Mouse (Mus musculus): ENCODE measurements around the gene Dchs2. TPM values are rescaled to one million over a fixed set of nuclear protein-coding genes. Genes with fewer than 3 reads are reported as not detected.

Dchs2 gene
- polyA plus RNA-seq, 1 experiment from 2014 or later, result 0.21 TPM

DNA sequence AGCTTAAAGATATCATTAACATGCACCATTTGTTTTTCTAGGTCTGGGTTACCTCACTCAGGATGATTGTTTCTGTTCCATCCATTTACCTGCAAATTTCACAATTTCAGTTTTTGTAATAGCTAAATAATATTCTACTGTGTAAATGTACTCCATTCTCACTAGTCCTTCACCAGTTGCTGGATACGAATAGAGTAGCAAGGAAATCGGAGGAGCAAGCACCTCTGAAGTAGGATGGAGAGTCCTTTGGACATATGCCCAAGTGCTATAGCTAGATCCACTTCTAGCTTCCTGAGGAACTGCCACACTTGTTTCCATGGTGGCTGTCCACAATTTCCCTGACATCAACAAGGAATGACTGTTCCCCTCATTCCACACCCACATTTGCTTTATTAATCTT lies 63.5 kb downstream of the Dchs2 start:
- no peak overlapping the region for H3K27ac ChIP-seq (ENCODE audit: low read length)
- H3K9ac ChIP-seq (ENCODE audit: low read length), result no peak overlapping the region
- H3K9me3 ChIP-seq (ENCODE audit: control insufficient read depth, low read length), result no peaks in the 10 kb centered on the region
- no peaks in the 10 kb centered on the region for H3K4me1 ChIP-seq (replicated peaks; ENCODE audit: control insufficient read depth, insufficient read depth, low read length)
- H3K4me2 ChIP-seq (ENCODE audit: low read depth, low read length), result no peak overlapping the region
- H3K36me3 ChIP-seq (ENCODE audit: control insufficient read depth, insufficient read depth, low read length), result no peaks in the 10 kb centered on the region
- 61% methylated on average over 2 of the region's 2 CpGs for WGBS
- ATAC-seq (ENCODE audit: low read depth), result 0 out of 2 replicates have a peak, but pooled peaks have one; percentile 31
- no peaks in the 10 kb centered on the region for H3K27me3 ChIP-seq (ENCODE audit: control insufficient read depth, insufficient read depth, low read depth, low read length)
- no peak overlapping the region for H3K4me3 ChIP-seq (ENCODE audit: low read length)

DNA sequence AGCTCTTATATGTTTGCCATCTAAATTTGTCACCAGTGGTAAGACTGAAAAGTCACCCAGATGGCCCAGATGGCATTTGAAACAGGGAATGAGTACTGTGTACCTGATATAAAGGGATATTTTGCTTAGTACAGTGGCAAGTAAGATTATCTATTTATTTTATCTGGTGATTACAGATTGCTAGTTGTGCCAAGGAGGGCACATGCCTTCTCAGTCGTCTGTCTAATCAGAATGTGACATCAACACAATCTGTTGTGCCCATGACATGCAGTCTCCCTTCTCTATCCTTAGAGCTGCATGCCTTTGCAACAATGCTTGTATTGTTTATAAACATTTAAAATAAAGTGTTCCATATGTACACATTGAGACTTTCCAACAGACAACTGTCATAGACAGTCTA lies 64.7 kb downstream of the Dchs2 start:
- no peak for ATAC-seq (ENCODE audit: low read depth)
- no peaks in the 10 kb centered on the region for H3K27me3 ChIP-seq (ENCODE audit: control insufficient read depth, insufficient read depth, low read depth, low read length)
- no peaks in the 10 kb centered on the region for H3K9me3 ChIP-seq (ENCODE audit: control insufficient read depth, low read length)
- H3K9ac ChIP-seq (ENCODE audit: low read length), result no peak overlapping the region
- H3K4me2 ChIP-seq (ENCODE audit: low read depth, low read length), result no peak overlapping the region
- 19% methylated on average over 1 of the region's 1 CpGs for WGBS
- H3K4me3 ChIP-seq (ENCODE audit: low read length), result no peak overlapping the region
- H3K36me3 ChIP-seq (ENCODE audit: control insufficient read depth, insufficient read depth, low read length), result no peaks in the 10 kb centered on the region
- H3K4me1 ChIP-seq (replicated peaks; ENCODE audit: control insufficient read depth, insufficient read depth, low read length), result no peaks in the 10 kb centered on the region
- no peak overlapping the region for H3K27ac ChIP-seq (ENCODE audit: low read length)

DNA sequence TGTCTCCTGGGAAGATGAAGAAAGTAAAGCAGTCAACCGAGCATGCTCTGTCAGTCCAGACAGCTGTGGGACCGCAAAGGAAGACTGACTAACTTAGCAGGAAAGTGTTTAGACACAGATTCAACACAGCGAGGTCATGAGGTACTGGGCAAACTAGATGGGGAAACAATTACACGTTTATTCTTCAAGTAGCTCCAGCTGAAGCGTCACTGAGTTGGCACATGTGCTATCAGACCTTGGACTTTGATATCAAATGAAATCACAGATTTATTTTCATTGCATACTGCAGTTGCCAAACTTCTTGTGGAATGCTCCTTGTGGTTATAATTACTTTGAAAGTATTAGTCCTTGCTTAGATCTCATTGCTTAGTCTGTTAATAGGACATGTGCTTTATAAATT lies 67.2 kb downstream of the Dchs2 start:
- Histone ChIP-seq H3K4me2 (ENCODE audit: low read depth, low read length) (no peak overlapping the region), H3K36me3 (ENCODE audit: control insufficient read depth, insufficient read depth, low read length) (no peaks in the 10 kb centered on the region), H3K27ac (ENCODE audit: low read length) (no peak overlapping the region), H3K27me3 (ENCODE audit: control insufficient read depth, insufficient read depth, low read depth, low read length) (no peaks in the 10 kb centered on the region), H3K4me1 (replicated peaks; ENCODE audit: control insufficient read depth, insufficient read depth, low read length) (no peaks in the 10 kb centered on the region), H3K4me3 (ENCODE audit: low read length) (no peak overlapping the region), H3K9ac (ENCODE audit: low read length) (no peak overlapping the region), H3K9me3 (ENCODE audit: control insufficient read depth, low read length) (no peaks in the 10 kb centered on the region)
- WGBS, result 37% methylated on average over 5 of the region's 5 CpGs
- ATAC-seq (ENCODE audit: low read depth), result no peak

DNA sequence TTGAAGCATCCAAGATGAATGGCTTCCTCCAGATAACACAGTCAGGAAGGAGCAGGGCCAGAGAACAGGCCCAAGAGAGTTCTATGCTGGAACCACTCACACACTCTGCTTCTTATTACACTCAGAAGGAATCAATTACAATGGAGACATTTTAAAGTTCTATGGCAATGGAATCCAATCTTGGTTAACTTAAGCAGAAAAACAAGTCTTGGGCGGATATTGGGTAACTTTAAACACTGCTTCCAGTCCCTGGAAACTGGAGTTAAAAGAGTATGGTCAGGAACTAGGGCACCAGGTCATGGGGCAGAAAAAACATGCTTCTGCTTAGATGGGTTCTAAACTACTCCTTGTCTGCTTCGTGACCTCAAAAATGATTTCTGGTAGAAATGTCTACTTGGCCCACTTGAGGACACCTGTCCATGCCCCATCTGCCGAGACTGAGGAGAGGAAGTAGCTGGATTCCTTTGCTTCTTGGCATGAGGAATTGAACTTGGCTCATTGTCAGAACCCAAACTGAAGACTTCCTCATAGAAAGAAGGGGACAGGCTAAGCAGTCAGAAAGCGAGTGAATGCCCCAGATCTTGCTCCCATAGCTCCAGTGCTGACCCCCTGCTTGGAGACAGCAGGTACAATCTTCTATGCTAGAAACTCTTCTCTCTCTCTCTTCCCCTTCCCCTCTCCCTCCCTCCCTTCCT lies 73.7 kb downstream of the Dchs2 start:
- 61% methylated on average over 4 of the region's 4 CpGs for WGBS
- no peak overlapping the region for H3K9ac ChIP-seq (ENCODE audit: low read length)
- no peaks in the 10 kb centered on the region for H3K36me3 ChIP-seq (ENCODE audit: control insufficient read depth, insufficient read depth, low read length)
- H3K9me3 ChIP-seq (ENCODE audit: control insufficient read depth, low read length), result no peaks in the 10 kb centered on the region
- no peak overlapping the region for H3K27ac ChIP-seq (ENCODE audit: low read length)
- ATAC-seq (ENCODE audit: low read depth), result no peak
- no peaks in the 10 kb centered on the region for H3K27me3 ChIP-seq (ENCODE audit: control insufficient read depth, insufficient read depth, low read depth, low read length)
- H3K4me2 ChIP-seq (ENCODE audit: low read depth, low read length), result no peak overlapping the region
- 0 out of 2 replicates have a peak, but pooled peaks cover 4% of the 10 kb centered on the region for H3K4me1 ChIP-seq (replicated peaks; ENCODE audit: control insufficient read depth, insufficient read depth, low read length)
- no peak overlapping the region for H3K4me3 ChIP-seq (ENCODE audit: low read length)

DNA sequence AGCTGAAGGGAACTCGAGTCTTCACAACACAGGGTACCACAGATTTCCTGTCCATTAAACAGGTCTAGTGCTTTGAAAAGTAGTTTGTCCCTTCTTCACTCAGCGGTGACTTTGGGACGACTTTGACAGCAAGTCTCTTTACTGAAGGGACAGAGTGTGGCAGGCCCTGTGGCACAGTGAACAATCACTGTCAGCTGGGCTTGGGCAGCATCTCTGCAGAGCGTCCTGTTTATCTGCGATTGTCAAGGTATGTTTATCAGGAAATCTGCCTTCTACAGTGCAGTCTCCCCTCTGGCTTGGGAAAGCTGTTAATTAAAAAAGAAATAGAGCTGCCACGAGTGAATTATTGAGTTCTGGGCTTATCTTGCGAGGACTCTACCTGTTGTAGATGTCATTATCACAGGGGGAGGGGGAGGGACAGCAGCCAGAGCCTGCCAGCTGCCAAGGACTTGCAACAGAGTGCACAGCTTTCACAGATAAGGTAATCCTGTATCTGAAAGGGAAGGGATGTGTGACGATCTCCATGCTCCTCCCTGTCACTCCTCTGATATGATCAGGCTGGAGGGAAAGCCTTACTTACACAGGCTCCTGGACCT lies 77.4 kb downstream of the Dchs2 start:
- ATAC-seq (ENCODE audit: low read depth), result no peak
- H3K27me3 ChIP-seq (ENCODE audit: control insufficient read depth, insufficient read depth, low read depth, low read length), result no peaks in the 10 kb centered on the region
- H3K4me1 ChIP-seq (replicated peaks; ENCODE audit: control insufficient read depth, insufficient read depth, low read length), result peaks cover 9% of the 10 kb centered on the region
- 24% methylated on average over 8 of the region's 8 CpGs for WGBS
- H3K4me3 ChIP-seq (ENCODE audit: low read length), result no peak overlapping the region
- no peak overlapping the region for H3K4me2 ChIP-seq (ENCODE audit: low read depth, low read length)
- no peaks in the 10 kb centered on the region for H3K36me3 ChIP-seq (ENCODE audit: control insufficient read depth, insufficient read depth, low read length)
- H3K9me3 ChIP-seq (ENCODE audit: control insufficient read depth, low read length), result no peaks in the 10 kb centered on the region
- no peak overlapping the region for H3K27ac ChIP-seq (ENCODE audit: low read length)
- H3K9ac ChIP-seq (ENCODE audit: low read length), result no peak overlapping the region

DNA sequence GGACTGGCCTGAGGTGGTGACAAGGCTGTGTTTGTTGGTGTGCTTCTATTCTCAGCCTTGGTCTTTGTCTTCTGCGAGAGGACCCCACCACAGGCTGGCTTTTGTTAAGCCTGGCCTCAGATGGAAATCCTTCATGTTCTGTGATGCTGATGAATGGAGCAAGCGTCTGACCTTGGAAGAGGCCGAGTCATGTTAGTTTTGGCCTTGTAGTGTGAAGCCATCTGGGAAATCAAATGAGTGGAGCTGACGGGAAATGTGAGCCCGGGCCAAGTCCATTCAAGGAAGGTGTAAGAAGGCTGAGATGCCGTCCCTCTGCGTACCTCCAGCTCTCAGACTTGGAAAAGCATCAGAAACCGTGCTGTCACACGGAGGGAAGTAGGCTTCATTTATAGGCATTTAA lies 81.9 kb downstream of the Dchs2 start:
- no peaks in the 10 kb centered on the region for H3K9me3 ChIP-seq (ENCODE audit: control insufficient read depth, low read length)
- H3K4me2 ChIP-seq (ENCODE audit: low read depth, low read length), result no peak overlapping the region
- H3K4me3 ChIP-seq (ENCODE audit: low read length), result no peak overlapping the region
- WGBS, result 41% methylated on average over 9 of the region's 9 CpGs
- peaks cover 15% of the 10 kb centered on the region for H3K4me1 ChIP-seq (replicated peaks; ENCODE audit: control insufficient read depth, insufficient read depth, low read length)
- H3K27me3 ChIP-seq (ENCODE audit: control insufficient read depth, insufficient read depth, low read depth, low read length), result no peaks in the 10 kb centered on the region
- no peak overlapping the region for H3K9ac ChIP-seq (ENCODE audit: low read length)
- no peak for ATAC-seq (ENCODE audit: low read depth)
- H3K27ac ChIP-seq (ENCODE audit: low read length), result no peak overlapping the region
- no peaks in the 10 kb centered on the region for H3K36me3 ChIP-seq (ENCODE audit: control insufficient read depth, insufficient read depth, low read length)

DNA sequence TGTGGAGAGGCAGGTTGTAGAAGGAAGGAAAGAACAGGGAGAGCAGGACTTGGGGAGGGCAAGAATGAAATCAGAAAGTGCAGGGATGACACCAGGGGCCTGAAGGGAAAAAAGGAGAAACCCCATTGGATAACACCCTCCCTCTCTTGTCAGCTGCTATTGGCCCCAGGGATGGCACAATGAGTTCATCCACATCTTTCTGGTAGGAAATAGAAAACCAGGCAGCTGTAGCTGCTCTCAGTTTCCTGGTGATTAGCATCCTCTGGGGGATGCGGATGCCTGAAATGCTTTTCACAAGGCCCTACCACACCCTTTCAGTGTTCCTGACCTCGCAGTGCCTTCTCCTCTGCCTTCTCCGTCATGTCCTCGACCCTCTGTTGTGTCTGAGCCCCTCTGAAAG lies 82.5 kb downstream of the Dchs2 start:
- H3K4me3 ChIP-seq (ENCODE audit: low read length), result no peak overlapping the region
- no peak for ATAC-seq (ENCODE audit: low read depth)
- no peaks in the 10 kb centered on the region for H3K9me3 ChIP-seq (ENCODE audit: control insufficient read depth, low read length)
- no peak overlapping the region for H3K27ac ChIP-seq (ENCODE audit: low read length)
- no peak overlapping the region for H3K9ac ChIP-seq (ENCODE audit: low read length)
- no peak overlapping the region for H3K4me2 ChIP-seq (ENCODE audit: low read depth, low read length)
- WGBS, result 58% methylated on average over 4 of the region's 4 CpGs
- peaks cover 15% of the 10 kb centered on the region for H3K4me1 ChIP-seq (replicated peaks; ENCODE audit: control insufficient read depth, insufficient read depth, low read length)
- no peaks in the 10 kb centered on the region for H3K36me3 ChIP-seq (ENCODE audit: control insufficient read depth, insufficient read depth, low read length)
- H3K27me3 ChIP-seq (ENCODE audit: control insufficient read depth, insufficient read depth, low read depth, low read length), result no peaks in the 10 kb centered on the region

DNA sequence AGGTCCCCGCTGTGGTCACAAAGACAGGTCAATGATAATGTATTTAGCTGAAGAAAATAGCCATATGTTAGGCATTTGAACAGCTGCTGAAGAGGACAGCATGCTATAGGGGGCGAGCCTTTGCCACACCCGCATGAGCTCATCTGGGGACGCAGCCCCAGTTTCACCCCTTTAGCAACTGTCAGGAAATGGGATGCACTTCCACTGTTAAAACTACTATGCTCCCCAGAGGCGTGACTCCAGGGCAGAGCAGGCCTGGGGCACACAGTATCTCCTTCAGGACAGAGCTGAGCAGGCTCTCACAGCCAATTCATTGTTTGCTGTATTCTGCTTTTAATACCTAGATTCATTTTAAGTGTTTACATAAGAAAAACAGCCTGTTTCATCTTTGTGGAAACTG lies 84.2 kb downstream of the Dchs2 start:
- Histone ChIP-seq H3K4me2 (ENCODE audit: low read depth, low read length) (no peak overlapping the region; the same call in 1 of the 2 replicates), H3K4me1 (replicated peaks; ENCODE audit: control insufficient read depth, insufficient read depth, low read length) (peaks cover 15% of the 10 kb centered on the region), H3K27me3 (ENCODE audit: control insufficient read depth, insufficient read depth, low read depth, low read length) (no peaks in the 10 kb centered on the region), H3K9me3 (ENCODE audit: control insufficient read depth, low read length) (no peaks in the 10 kb centered on the region), H3K4me3 (ENCODE audit: low read length) (no peak overlapping the region), H3K36me3 (ENCODE audit: control insufficient read depth, insufficient read depth, low read length) (no peaks in the 10 kb centered on the region), H3K9ac (ENCODE audit: low read length) (no peak overlapping the region), H3K27ac (ENCODE audit: low read length) (peak overlapping the region; percentile 26; the same call in 1 of the 2 replicates)
- ATAC-seq (ENCODE audit: low read depth), result peak; percentile 53
- 37% methylated on average over 5 of the region's 5 CpGs for WGBS

DNA sequence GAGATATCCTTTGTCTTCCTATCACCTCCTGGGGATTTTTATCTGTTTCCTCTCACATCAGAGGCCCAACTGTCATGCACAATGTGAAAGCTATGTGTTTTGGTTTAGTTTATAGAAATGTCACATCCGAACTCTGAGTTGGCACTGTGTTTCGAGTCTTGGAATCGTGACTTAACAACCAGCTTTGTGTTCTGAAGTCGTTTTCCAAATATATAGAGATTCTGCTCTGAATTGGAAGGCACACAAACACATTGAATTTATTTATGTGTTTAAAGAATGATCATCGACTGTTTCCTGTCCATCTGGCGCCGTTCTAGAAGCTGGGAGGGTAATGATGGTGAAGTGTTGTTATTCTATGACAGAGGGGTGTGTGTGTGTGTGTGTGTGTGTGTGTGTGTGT lies 84.8 kb downstream of the Dchs2 start:
- ATAC-seq (ENCODE audit: low read depth), result peak; percentile 78
- Histone ChIP-seq H3K4me1 (replicated peaks; ENCODE audit: control insufficient read depth, insufficient read depth, low read length) (peaks cover 15% of the 10 kb centered on the region), H3K9ac (ENCODE audit: low read length) (no peak overlapping the region), H3K27me3 (ENCODE audit: control insufficient read depth, insufficient read depth, low read depth, low read length) (no peaks in the 10 kb centered on the region), H3K4me3 (ENCODE audit: low read length) (no peak overlapping the region), H3K4me2 (ENCODE audit: low read depth, low read length) (no peak overlapping the region), H3K36me3 (ENCODE audit: control insufficient read depth, insufficient read depth, low read length) (no peaks in the 10 kb centered on the region), H3K27ac (ENCODE audit: low read length) (peak overlapping the region; percentile 26; the same call in 1 of the 2 replicates), H3K9me3 (ENCODE audit: control insufficient read depth, low read length) (no peaks in the 10 kb centered on the region)
- WGBS, result 22% methylated on average over 7 of the region's 7 CpGs

Measured in lung, embryonic 16.5 days (tissue).